Mouse (Mus musculus) testis, postnatal 10 days (tissue): Measurements from ENCODE around the gene Carmil3.

Experiments
- DNase-seq: peaks from one replicate; pipeline ENCODE4 v3.0.0; 2021; ENCODE audit warnings: low spot score

The Carmil3 gene

GRCm38 (mm10) chr14:55495509-55496240 lies 5.2 kb downstream of the Carmil3 start:
- no peak for DNase-seq

- no peak for DNase-seq
Observed at GRCm38 (mm10) chr14:55496761-55497448, 6.5 kb downstream of the Carmil3 start.

GRCm38 (mm10) chr14:55497449-55497821 lies 7.0 kb downstream of the Carmil3 start:
- DNase-seq: peak; percentile 97

- no peak for DNase-seq
Observed at GRCm38 (mm10) chr14:55505612-55506011, 15.2 kb downstream of the Carmil3 start.

GRCm38 (mm10) chr14:55507801-55508200 lies 17.4 kb downstream of the Carmil3 start:
- DNase-seq: no peak

- DNase-seq: no peak
Observed at GRCm38 (mm10) chr14:55509540-55509939, 19.1 kb downstream of the Carmil3 start.

- no peak for DNase-seq
Observed at GRCm38 (mm10) chr14:55510125-55510731, 19.8 kb downstream of the Carmil3 start, which contains the start of gene Cpne6. Gene Cpne6 (plus strand): TSS chr14:55510445.

GRCm38 (mm10) chr14:55511037-55511436 lies 20.6 kb downstream of the Carmil3 start:
- DNase-seq: no peak

- no peak for DNase-seq
Observed at GRCm38 (mm10) chr14:55513927-55514326, 23.5 kb downstream of the Carmil3 start.

- DNase-seq: no peak
Observed at GRCm38 (mm10) chr14:55515846-55516245, 25.4 kb downstream of the Carmil3 start.

- no peak for DNase-seq
Observed at GRCm38 (mm10) chr14:55518897-55519296, 28.4 kb downstream of the Carmil3 start.

GRCm38 (mm10) chr14:55519604-55520003 lies 29.2 kb downstream of the Carmil3 start:
- DNase-seq: no peak

GRCm38 (mm10) chr14:55520451-55521361 lies 30.3 kb downstream of the Carmil3 start:
- DNase-seq: no peak

GRCm38 (mm10) chr14:55524062-55524461 lies 33.6 kb downstream of the Carmil3 start:
- DNase-seq: no peak

GRCm38 (mm10) chr14:55524785-55525184 lies 34.3 kb downstream of the Carmil3 start, which contains the start of gene Nrl:
Gene Nrl (minus strand): TSS chr14:55524981.
- DNase-seq: no peak

GRCm38 (mm10) chr14:55526674-55527073 lies 36.2 kb downstream of the Carmil3 start:
- DNase-seq: no peak

GRCm38 (mm10) chr14:55527940-55528339 lies 37.5 kb downstream of the Carmil3 start:
- DNase-seq: no peak

- peak; percentile 72 for DNase-seq
Observed at GRCm38 (mm10) chr14:55536116-55536745, 45.8 kb downstream of the Carmil3 start.

GRCm38 (mm10) chr14:55540067-55540786 lies 49.8 kb downstream of the Carmil3 start, which contains the start of gene Pck2:
Gene Pck2 (plus strand): TSS chr14:55540266.
- DNase-seq: peak; percentile 85

GRCm38 (mm10) chr14:55540787-55541321 lies 50.4 kb downstream of the Carmil3 start:
- DNase-seq: peak; percentile 94
